Mouse (Mus musculus): ENCODE measurements at regions not wholly inside any gene's neighbourhood (a gene's known extent, or its start where the extent isn't known, plus 50 kb on each side); places are given as distances from the start of the nearest gene placed in this dataset.
A peak's percentile ranks its signal among the peaks of the same experiment; 100 is the strongest.

GRCm38 (mm10) chr2:108584799-108585198, 695.7 kb upstream of the Kif18a start:
- DNase-seq (ENCODE audit: low spot score in 2 of 2): no peak

- no peak for DNase-seq (ENCODE audit: low spot score in 2 of 2)
These were observed 687.0 kb upstream of the Kif18a start for GRCm38 (mm10) chr2:108593555-108593954.

GRCm38 (mm10) chr2:108600346-108600745, 680.2 kb upstream of the Kif18a start:
- no peak for DNase-seq (ENCODE audit: low spot score in 2 of 2)

- no peak for DNase-seq (ENCODE audit: low spot score in 2 of 2)
These were observed 661.0 kb upstream of the Kif18a start for GRCm38 (mm10) chr2:108619580-108619979.

- no peak for DNase-seq (ENCODE audit: low spot score in 2 of 2)
These were observed 658.0 kb upstream of the Kif18a start for GRCm38 (mm10) chr2:108622367-108623162.

DNA sequence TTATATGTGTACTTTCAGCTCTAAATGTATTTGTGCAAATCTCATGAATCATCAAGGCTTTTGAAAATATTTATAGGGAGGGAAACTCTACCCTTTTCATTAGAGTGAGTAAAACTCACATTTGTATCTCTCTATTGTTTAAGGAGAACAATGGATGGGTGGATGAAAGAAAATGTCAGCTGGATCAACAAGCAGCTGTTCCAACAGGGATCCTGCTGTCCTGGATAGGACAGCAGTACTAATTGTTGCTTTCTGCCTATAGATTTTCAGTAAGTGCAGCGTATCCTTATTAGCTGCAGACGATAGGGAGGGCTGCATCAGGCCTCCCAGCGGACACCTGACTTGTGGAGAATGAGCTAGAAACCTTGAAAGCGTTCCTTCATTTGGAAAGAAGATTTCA, 644.9 kb upstream of the Kif18a start:
- DNase-seq (ENCODE audit: low spot score in 2 of 2): no peak

GRCm38 (mm10) chr2:108660697-108661388, 619.7 kb upstream of the Kif18a start:
- peak; percentile 1 to 6 for DNase-seq (ENCODE audit: low spot score in 2 of 2)

- no peak for DNase-seq (ENCODE audit: low spot score in 2 of 2)
These were observed 602.7 kb upstream of the Kif18a start for GRCm38 (mm10) chr2:108677777-108678380.

DNA sequence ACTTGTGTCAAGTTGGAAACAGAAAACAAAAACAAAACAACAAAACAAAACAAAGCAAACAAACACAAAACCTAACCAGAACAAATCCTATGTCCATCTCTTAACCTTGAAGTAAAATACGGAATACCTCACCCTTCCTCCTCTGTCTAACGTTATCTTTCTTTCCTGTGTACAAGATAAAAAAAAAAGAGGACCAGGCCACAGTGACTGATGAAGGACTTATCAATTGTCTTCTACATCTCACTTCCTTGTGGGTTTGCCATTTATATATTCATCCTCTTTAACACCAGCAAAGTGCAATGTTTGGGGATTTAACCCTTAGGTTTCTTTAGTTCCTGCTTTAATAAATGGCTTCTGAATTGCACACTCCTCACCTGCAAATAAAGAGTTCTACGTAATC, 599.0 kb upstream of the Kif18a start:
- no peak for DNase-seq (ENCODE audit: low spot score in 2 of 2)

DNA sequence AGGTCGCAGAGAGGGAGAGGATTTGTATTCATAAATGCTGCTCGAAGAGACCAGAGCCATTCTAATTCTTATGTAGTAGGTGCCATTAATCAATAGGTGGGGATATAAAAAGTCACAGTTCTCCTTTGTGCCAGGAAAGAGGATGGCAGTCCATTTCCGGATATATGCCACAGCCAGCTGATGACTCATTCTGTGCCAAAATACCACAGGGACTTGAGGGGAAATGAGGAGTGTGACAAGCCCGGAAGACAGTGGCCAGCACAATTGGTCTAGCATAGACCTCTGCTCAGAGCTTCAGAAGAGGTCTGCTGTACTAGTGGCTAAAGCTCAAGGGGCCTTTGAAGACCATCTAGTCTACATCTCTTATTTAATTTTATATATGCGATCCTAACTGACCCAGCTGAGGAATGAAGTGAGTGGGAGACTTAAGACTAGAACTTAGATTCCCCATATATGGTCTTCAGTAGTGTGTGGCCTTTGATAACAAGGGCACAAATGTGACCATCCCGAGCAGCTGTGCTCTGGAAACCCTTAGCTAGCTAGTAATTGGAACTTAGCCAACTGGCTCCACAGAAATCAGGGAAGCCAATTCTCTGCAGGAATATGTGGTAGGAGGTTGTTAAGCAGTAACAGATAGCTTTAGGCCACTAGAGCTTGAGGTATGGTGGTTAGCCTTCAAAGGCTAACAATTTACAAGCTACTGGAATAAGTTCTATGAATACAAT, 594.4 kb upstream of the Kif18a start:
- no peak for DNase-seq (ENCODE audit: low spot score in 2 of 2)

DNA sequence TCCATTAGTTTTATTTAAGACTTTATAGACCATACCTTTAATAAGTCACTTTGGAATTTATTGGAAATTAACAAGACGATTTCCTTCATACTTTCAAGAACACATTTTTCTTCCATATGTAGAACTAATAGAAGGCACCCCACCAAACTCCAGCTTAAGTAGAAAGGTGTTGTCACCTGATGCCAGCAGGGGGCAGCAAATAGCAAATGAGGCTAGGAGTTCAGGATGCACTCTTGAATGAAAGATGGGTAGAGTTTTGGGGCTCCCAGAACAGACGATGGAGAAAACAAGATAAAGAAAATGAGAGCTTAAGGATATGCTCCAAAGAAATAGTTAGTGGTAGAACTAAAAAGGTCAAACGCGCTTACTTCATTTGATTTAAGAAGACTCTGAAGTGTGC, 590.4 kb upstream of the Kif18a start:
- DNase-seq (ENCODE audit: low spot score in 2 of 2): peak in 1 of 2 experiments; percentile 11

DNA sequence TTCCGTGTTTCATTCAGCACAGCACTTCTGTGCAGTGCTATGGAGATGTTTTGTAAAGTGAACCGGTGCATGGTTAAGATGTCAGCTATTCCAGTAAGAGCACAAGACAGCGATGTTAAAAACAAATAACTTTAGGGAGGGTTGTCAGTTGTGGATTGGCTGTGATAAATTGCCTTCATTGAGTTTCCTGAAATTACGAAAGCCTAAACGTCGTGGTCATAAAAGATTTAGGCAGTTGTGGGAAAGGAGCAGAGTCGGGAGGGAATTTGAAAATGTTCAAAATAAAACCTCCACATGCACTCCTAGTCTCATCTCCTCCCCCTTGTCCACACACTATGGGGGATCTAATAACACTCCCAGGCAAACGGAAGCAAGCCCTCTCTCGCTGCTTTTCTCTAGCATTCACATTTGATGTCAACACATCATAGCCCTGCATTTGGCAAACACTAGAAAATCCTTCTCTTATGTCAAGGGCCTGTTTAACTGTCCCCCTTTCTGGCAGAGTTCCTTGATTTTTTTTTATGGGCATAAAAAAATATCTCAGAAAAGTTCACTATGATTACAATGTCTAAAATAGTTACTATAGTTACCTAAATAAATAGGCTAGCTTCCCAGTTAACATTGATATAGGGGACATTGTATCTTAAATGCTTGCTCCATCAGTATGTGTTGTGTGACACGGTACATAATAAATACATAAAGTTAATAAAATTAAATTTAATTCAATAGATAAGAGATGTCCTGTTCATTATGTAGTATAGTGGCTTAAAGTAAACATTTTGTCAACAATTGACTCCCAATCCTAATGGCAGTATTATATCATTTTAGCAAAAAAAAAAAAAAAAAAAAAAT, 589.2 kb upstream of the Kif18a start:
- DNase-seq (ENCODE audit: low spot score in 2 of 2): no peak

DNA sequence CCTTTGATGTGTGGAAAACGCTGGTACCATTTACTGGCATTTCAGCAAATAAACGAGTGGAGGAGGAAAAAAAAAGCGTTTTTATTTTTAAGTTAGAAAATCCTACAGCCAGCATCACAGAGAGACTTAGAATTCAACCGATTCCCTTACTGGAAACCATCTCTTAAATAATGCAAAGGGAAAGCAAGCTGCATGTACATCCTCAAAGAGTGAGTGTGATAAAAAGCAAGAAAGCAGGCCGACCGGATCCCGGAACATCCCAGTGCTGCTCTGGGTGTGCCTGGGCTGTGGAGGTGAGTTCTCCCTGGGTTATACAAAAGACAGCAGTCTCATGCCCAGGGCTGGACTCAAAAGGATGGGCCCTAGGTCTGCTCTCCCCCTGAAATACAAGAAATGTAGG, 579.2 kb upstream of the Kif18a start:
- DNase-seq (ENCODE audit: low spot score in 2 of 2): no peak

GRCm38 (mm10) chr2:108707856-108708855, 572.4 kb upstream of the Kif18a start:
- no peak for DNase-seq (ENCODE audit: low spot score in 2 of 2)

GRCm38 (mm10) chr2:108742079-108742478, 538.5 kb upstream of the Kif18a start:
- DNase-seq (ENCODE audit: low spot score in 2 of 2): no peak

DNA sequence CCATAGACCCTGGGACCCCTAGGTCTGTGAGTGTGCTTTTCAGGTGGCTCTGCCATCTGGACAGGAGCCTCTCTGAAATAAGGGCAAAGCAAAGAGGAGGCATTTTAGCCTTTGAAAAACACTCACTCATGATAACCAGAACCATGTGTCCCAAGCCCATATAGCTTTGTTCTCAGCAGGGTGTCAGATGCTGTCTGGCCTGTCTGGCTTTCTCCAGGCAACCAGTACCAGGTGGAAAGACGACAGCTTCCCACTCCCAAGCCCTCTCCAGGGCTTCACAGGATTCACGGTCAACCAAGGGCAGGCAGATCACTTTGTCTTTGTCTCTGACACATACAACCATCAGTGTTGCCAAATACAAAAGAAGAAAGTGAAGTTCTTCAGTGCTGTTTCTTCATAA, 537.0 kb upstream of the Kif18a start:
- DNase-seq (ENCODE audit: low spot score in 2 of 2): no peak

- DNase-seq (ENCODE audit: low spot score in 2 of 2): no peak
These were observed 535.7 kb upstream of the Kif18a start for GRCm38 (mm10) chr2:108744797-108745196.

GRCm38 (mm10) chr2:108753494-108754225, 526.9 kb upstream of the Kif18a start:
- no peak for DNase-seq (ENCODE audit: low spot score in 2 of 2)

- DNase-seq (ENCODE audit: low spot score in 2 of 2): no peak
These were observed 524.7 kb upstream of the Kif18a start for GRCm38 (mm10) chr2:108755821-108756220.

Data from urinary bladder, postnatal 36 days (tissue).